Mouse (Mus musculus) spleen, adult 2 months (tissue): ENCODE measurements around the gene Zfp787.

Source experiments
- CTCF ChIP-seq: fragments of 200-500 bp; IDR thresholded peaks from 2 replicates; pipeline ENCODE4 v1.5.1; 2011; ENCODE audit warnings: mild to moderate bottlenecking, inconsistent platforms; ENCODE audit not compliant: insufficient read depth, insufficient read length, insufficient replicate concordance; ENCODE audit errors: extremely low read depth
- POLR2A ChIP-seq: fragments of 200-500 bp; IDR thresholded peaks from 2 replicates; pipeline ENCODE4 v1.6.1; 2011; ENCODE audit warnings: low read depth, low read length, inconsistent platforms

- TF ChIP-seq POLR2A, result no peak
- no peak for TF ChIP-seq CTCF
These were observed 545 bp downstream of the Zfp787 start for GRCm38 (mm10) chr7:6155031-6155872.
